Mouse (Mus musculus) MEL (cell line): ENCODE results near the gene Limk2. TPM values are rescaled to one million over a fixed set of nuclear protein-coding genes. Genes with fewer than 3 reads are reported as not detected.

Experiments used
- DNase-seq: peaks from one replicate; pipeline ENCODE4 v3.0.0; 2011; ENCODE audit warnings: low read depth, low spot score
- H3K27ac ChIP-seq: 2 replicates; pipeline ENCODE4 v1.5.1; 2012; ENCODE audit warnings: low read depth, mild to moderate bottlenecking, control low read depth, low read length, moderate library complexity; ENCODE audit not compliant: control insufficient read depth
- H3K27me3 ChIP-seq, 2 experiments: fragments of 150-350 bp in 1 of 2; sonication (generic) in 1 of 2; 2 replicates each; pipeline ENCODE4 v1.6.1; 2012; ENCODE audit warnings: low read length in 2 of 2, mild to moderate bottlenecking in 2 of 2, improper control_type of control experiment in 1 of 2, moderate library complexity in 1 of 2; ENCODE audit not compliant: insufficient read depth in 2 of 2, control insufficient read depth in 1 of 2
- H3K36me3 ChIP-seq, 2 experiments: 2 replicates each; pipeline ENCODE4 v1.6.1; 2012 to 2014; ENCODE audit warnings: low read length in 2 of 2, improper control_type of control experiment in 1 of 2, inconsistent platforms in 1 of 2, mild to moderate bottlenecking in 1 of 2; ENCODE audit not compliant: insufficient read depth in 2 of 2, control insufficient read depth in 1 of 2
- H3K4me1 ChIP-seq, 2 experiments: fragments of 150-350 bp in 1 of 2; sonication (generic) in 1 of 2; 2 replicates each; pipeline ENCODE4 v1.6.1; 2012; ENCODE audit warnings: low read length in 2 of 2, improper control_type of control experiment in 1 of 2, mild to moderate bottlenecking in 1 of 2; ENCODE audit not compliant: insufficient read depth in 2 of 2, control insufficient read depth in 1 of 2
- H3K4me3 ChIP-seq, 2 experiments: fragments of 150-350 bp in 1 of 2; sonication (generic) in 1 of 2; 2 replicates each; pipeline ENCODE4 v1.5.1; 2012; ENCODE audit warnings: low read depth in 2 of 2, low read length in 2 of 2, mild to moderate bottlenecking in 2 of 2, moderate library complexity in 2 of 2, control low read depth in 1 of 2, improper control_type of control experiment in 1 of 2; ENCODE audit not compliant: control insufficient read depth in 1 of 2, insufficient read depth in 1 of 2
- H3K79me2 ChIP-seq: 2 replicates; pipeline ENCODE4 v1.6.1; 2012; ENCODE audit warnings: mild to moderate bottlenecking, low read length, moderate library complexity; ENCODE audit not compliant: control insufficient read depth, poor library complexity, insufficient read depth
- H3K9ac ChIP-seq: 2 replicates; pipeline ENCODE4 v1.6.1; 2012; ENCODE audit warnings: low read depth, mild to moderate bottlenecking, control low read depth, low read length, moderate library complexity; ENCODE audit not compliant: control insufficient read depth, poor library complexity, severe bottlenecking
- H3K9me3 ChIP-seq: fragments of 150-350 bp; sonication (generic); replicated peaks from 2 replicates; pipeline ENCODE4 v1.6.1; 2012; ENCODE audit warnings: mild to moderate bottlenecking, low read length, improper control_type of control experiment, moderate library complexity; ENCODE audit not compliant: insufficient read depth
- BHLHE40 ChIP-seq: IDR thresholded peaks from 2 replicates; pipeline ENCODE4 v1.6.1; 2012; ENCODE audit warnings: low read depth, mild to moderate bottlenecking, inconsistent platforms, low read length, improper control_type of control experiment, borderline replicate concordance
- CHD1 ChIP-seq: IDR thresholded peaks from 2 replicates; pipeline ENCODE4 v1.6.1; 2012; ENCODE audit warnings: low read depth, mild to moderate bottlenecking, inconsistent platforms, low read length, improper control_type of control experiment
- CHD2 ChIP-seq: IDR thresholded peaks from 2 replicates; pipeline ENCODE4 v1.6.1; 2011; ENCODE audit warnings: low read length, improper control_type of control experiment
- CTCF ChIP-seq, 3 experiments: IDR thresholded peaks in 2 of 3; conservative IDR thresholded peaks in 1 of 3; 2 replicates each; pipeline ENCODE4 v1.5.1; 2011 to 2012; ENCODE audit warnings: low read length in 3 of 3, low read depth in 2 of 3, mild to moderate bottlenecking in 2 of 3, improper control_type of control experiment in 1 of 3, inconsistent platforms in 1 of 3, mixed read lengths in 1 of 3, moderate library complexity in 1 of 3; ENCODE audit not compliant: control insufficient read depth in 1 of 3, insufficient read depth in 1 of 3, poor library complexity in 1 of 3, severe bottlenecking in 1 of 3
- E2F4 ChIP-seq: IDR thresholded peaks from 2 replicates; pipeline ENCODE4 v1.6.1; 2011; ENCODE audit warnings: low read depth, low read length, improper control_type of control experiment, borderline replicate concordance
- ELF1 ChIP-seq: IDR thresholded peaks from 2 replicates; pipeline ENCODE4 v1.6.1; 2014; ENCODE audit warnings: low read depth, mild to moderate bottlenecking, inconsistent platforms, low read length, improper control_type of control experiment, moderate library complexity
- EP300 ChIP-seq, 2 experiments: IDR thresholded peaks; 2 replicates each; pipeline ENCODE4 v1.6.1; 2011; ENCODE audit warnings: improper control_type of control experiment in 2 of 2, low read length in 2 of 2, low read depth in 1 of 2, mild to moderate bottlenecking in 1 of 2
- HCFC1 ChIP-seq: IDR thresholded peaks from 2 replicates; pipeline ENCODE4 v1.6.1; 2012; ENCODE audit warnings: low read depth, mild to moderate bottlenecking, inconsistent platforms, low read length, improper control_type of control experiment, moderate library complexity
- JUND ChIP-seq: IDR thresholded peaks from 2 replicates; pipeline ENCODE4 v1.6.1; 2011; ENCODE audit warnings: low read depth, mild to moderate bottlenecking, improper control_type of control experiment, low read length
- MAX ChIP-seq: IDR thresholded peaks from 2 replicates; pipeline ENCODE4 v1.6.1; 2011; ENCODE audit warnings: low read length, improper control_type of control experiment
- MAZ ChIP-seq: IDR thresholded peaks from 2 replicates; pipeline ENCODE4 v1.6.1; 2012; ENCODE audit warnings: low read depth, mild to moderate bottlenecking, inconsistent platforms, low read length, improper control_type of control experiment
- MEF2A ChIP-seq: IDR thresholded peaks from 2 replicates; pipeline ENCODE4 v1.6.1; 2014; ENCODE audit warnings: low read depth, mild to moderate bottlenecking, inconsistent platforms, low read length, improper control_type of control experiment; ENCODE audit not compliant: poor library complexity, insufficient replicate concordance, severe bottlenecking; ENCODE audit errors: extremely low read depth
- MYB ChIP-seq: IDR thresholded peaks from 2 replicates; pipeline ENCODE4 v1.6.1; 2011; ENCODE audit warnings: mild to moderate bottlenecking, low read depth, low read length, improper control_type of control experiment
- POLR2A ChIP-seq, 2 experiments: IDR thresholded peaks; 2 replicates each; pipeline ENCODE4 v1.6.1; 2011 to 2012; ENCODE audit warnings: low read length in 2 of 2, mild to moderate bottlenecking in 2 of 2, control low read depth in 1 of 2, improper control_type of control experiment in 1 of 2, low read depth in 1 of 2, moderate library complexity in 1 of 2; ENCODE audit not compliant: control insufficient read depth in 1 of 2, insufficient read depth in 1 of 2, poor library complexity in 1 of 2
- POLR2AphosphoS2 ChIP-seq: IDR thresholded peaks from 2 replicates; pipeline ENCODE4 v1.6.1; 2011; ENCODE audit warnings: low read length, improper control_type of control experiment
- POLR2AphosphoS5 ChIP-seq: IDR thresholded peaks from 2 replicates; pipeline ENCODE4 v1.6.1; 2012; ENCODE audit warnings: low read depth, borderline replicate concordance, mild to moderate bottlenecking, inconsistent platforms, low read length, moderate library complexity, mixed read lengths
- SIN3A ChIP-seq: IDR thresholded peaks from 2 replicates; pipeline ENCODE4 v1.6.1; 2012; ENCODE audit warnings: low read length, improper control_type of control experiment, inconsistent platforms
- SMC3 ChIP-seq: IDR thresholded peaks from 2 replicates; pipeline ENCODE4 v1.6.1; 2011; ENCODE audit warnings: low read depth, low read length, improper control_type of control experiment
- TAL1 ChIP-seq: IDR thresholded peaks from 2 replicates; pipeline ENCODE4 v1.6.1; 2012; ENCODE audit warnings: mild to moderate bottlenecking, inconsistent platforms, low read length, moderate library complexity, mixed read lengths
- TBP ChIP-seq: IDR thresholded peaks from 2 replicates; pipeline ENCODE4 v1.8.0; 2011; ENCODE audit warnings: low read depth, low read length, improper control_type of control experiment
- TCF12 ChIP-seq: IDR thresholded peaks from 2 replicates; pipeline ENCODE4 v1.6.1; 2014; ENCODE audit warnings: low read depth, mild to moderate bottlenecking, inconsistent platforms, low read length, improper control_type of control experiment, moderate library complexity
- USF1 ChIP-seq: IDR thresholded peaks from 2 replicates; pipeline ENCODE4 v1.6.1; 2014; ENCODE audit warnings: low read depth, mild to moderate bottlenecking, inconsistent platforms, low read length, improper control_type of control experiment, moderate library complexity
- polyA plus RNA-seq, 2 experiments: library from polyadenylated mRNA; stranded (reverse) in 1 of 2; unstranded in 1 of 2; fragments of >175 nt in 1 of 2; fragments of >200 nt in 1 of 2; gene quantifications; 2 replicates each; pipeline versions ENCODE4 v1.2.1 to v1.2.4; 2012; ENCODE audit warnings: low replicate concordance in 2 of 2, low read depth in 1 of 2; ENCODE audit not compliant: insufficient read length in 2 of 2, insufficient read depth in 1 of 2, missing spikeins in 1 of 2
- total RNA-seq: library from RNA; depleted of rRNA; stranded (reverse); fragments of 300-350 nt; gene quantifications from 2 replicates; pipeline ENCODE4 v1.2.3, GENCODE M21; 2012

Limk2 gene
- total and polyA plus RNA-seq, 3 experiments, result 19.6 to 29.1 TPM; not detected in 1

DNA sequence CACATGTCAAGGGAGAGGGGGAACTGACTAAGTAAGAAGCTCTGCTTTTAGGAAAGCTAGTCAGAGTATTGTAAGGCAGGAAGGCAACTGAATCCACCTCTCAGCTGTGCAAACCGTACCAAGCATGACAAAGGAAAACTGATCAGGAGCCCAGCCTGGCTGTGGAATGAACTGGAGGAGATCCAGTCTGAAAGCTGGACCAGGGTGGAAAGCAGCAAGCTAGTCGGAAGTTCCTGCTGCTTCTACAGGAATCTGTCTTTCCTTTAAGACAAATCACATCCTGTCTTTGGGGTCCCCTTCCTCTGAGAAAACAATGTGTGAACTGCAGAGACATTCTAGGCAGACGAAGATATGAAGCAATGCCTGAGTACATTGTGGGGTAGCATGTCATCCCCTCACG lies 9.8 kb upstream of the Limk2 start (continued):
- TF ChIP-seq USF1 (no peak), JUND (no peak), POLR2A (IDR thresholded peaks at IDR 0.05; ENCODE audit: control insufficient read depth in 1 of 2, insufficient read depth in 1 of 2, low read depth in 1 of 2, low read length in 2 of 2, poor library complexity in 1 of 2) (no peak)

- Histone ChIP-seq H3K4me3 (no peak overlapping the region), H3K9ac (no peak overlapping the region), H3K27me3 (no peaks in the 10 kb centered on the region), H3K79me2 (no peaks in the 10 kb centered on the region), H3K4me1 (no peaks in the 10 kb centered on the region), H3K27ac (no peak overlapping the region), H3K9me3 (no peaks in the 10 kb centered on the region), H3K36me3 (peaks cover 0 to 9% of the 10 kb centered on the region in 2 experiments; a peak in 3 of 4 replicates)
- TF ChIP-seq MYB (no peak), E2F4 (no peak), CHD2 (no peak)
- DNase-seq, result no peak
Observed at GRCm38 (mm10) chr11:3417795-3418194, 8.8 kb upstream of the Limk2 start.

- Histone ChIP-seq H3K36me3 (peaks cover 0 to 9% of the 10 kb centered on the region in 2 experiments; a peak in 3 of 4 replicates), H3K4me3 (no peak overlapping the region), H3K4me1 (no peaks in the 10 kb centered on the region), H3K9ac (no peak overlapping the region), H3K27me3 (no peaks in the 10 kb centered on the region), H3K9me3 (no peaks in the 10 kb centered on the region), H3K27ac (no peak overlapping the region), H3K79me2 (no peaks in the 10 kb centered on the region)
- TF ChIP-seq ELF1 (no peak), MAX (no peak), CHD1 (no peak), POLR2AphosphoS5 (no peak), TCF12 (no peak), TBP (no peak), POLR2A (IDR thresholded peaks at IDR 0.05; ENCODE audit: control insufficient read depth in 1 of 2, insufficient read depth in 1 of 2, low read depth in 1 of 2, low read length in 2 of 2, poor library complexity in 1 of 2) (no peak), BHLHE40 (no peak), POLR2AphosphoS2 (no peak), HCFC1 (no peak), CTCF (IDR thresholded peaks at IDR 0.05 in 2 of 3, conservative IDR thresholded peaks at IDR 0.05 in 1 of 3; ENCODE audit: control insufficient read depth in 1 of 3, insufficient read depth in 1 of 3, low read depth in 2 of 3, low read length in 3 of 3, poor library complexity in 1 of 3, severe bottlenecking in 1 of 3) (no peak), EP300 (IDR thresholded peaks at IDR 0.05; ENCODE audit: low read depth in 1 of 2, low read length in 2 of 2) (no peak), MEF2A (no peak), SMC3 (no peak), SIN3A (no peak), TAL1 (no peak), MAZ (no peak)
- DNase-seq, result no peak
Observed at GRCm38 (mm10) chr11:3416399-3416798, 7.4 kb upstream of the Limk2 start.
